Mouse (Mus musculus) kidney, postnatal 0 days (tissue): ENCODE results near the gene Pbx1. TPM values are rescaled to one million over a fixed set of nuclear protein-coding genes. Genes with fewer than 3 reads are reported as not detected.

Experiments
- ATAC-seq: fragments of 200-750 bp; cut with Nextera tagmentation; replicated peaks from 2 replicates; pipeline ENCODE4 v1.8.0; 2017; ENCODE audit warnings: low read depth, moderate number of reproducible peaks, moderate TSS enrichment, moderate library complexity; ENCODE audit not compliant: low FRiP score
- DNase-seq: peaks from one replicate; pipeline ENCODE4 v3.0.0-alpha.2; 2016; ENCODE audit warnings: low spot score
- H3K27ac ChIP-seq: fragments of 300-500 bp; sonication (generic); 2 replicates; pipeline ENCODE4 v1.5.1; 2014; ENCODE audit warnings: mild to moderate bottlenecking
- H3K27me3 ChIP-seq: fragments of 300-500 bp; sonication (generic); 2 replicates; pipeline ENCODE4 v1.6.1; 2014; ENCODE audit warnings: low read length, mixed read lengths; ENCODE audit not compliant: insufficient read depth
- H3K36me3 ChIP-seq: fragments of 300-500 bp; sonication (generic); 2 replicates; pipeline ENCODE4 v1.6.1; 2014; ENCODE audit warnings: low read length, mixed read lengths; ENCODE audit not compliant: insufficient read depth
- H3K4me1 ChIP-seq: fragments of 300-500 bp; sonication (generic); replicated peaks from 2 replicates; pipeline ENCODE4 v1.6.1; 2014; ENCODE audit warnings: antibody characterized with exemption, low read length, mixed read lengths; ENCODE audit not compliant: insufficient read depth
- H3K4me2 ChIP-seq: fragments of 300-500 bp; sonication (generic); 2 replicates; pipeline ENCODE4 v1.6.1; 2014; ENCODE audit warnings: mild to moderate bottlenecking, low read length, moderate library complexity, mixed read lengths
- H3K4me3 ChIP-seq: fragments of 300-500 bp; sonication (generic); replicated peaks from 2 replicates; pipeline ENCODE4 v1.5.1; 2014; ENCODE audit warnings: low read depth, low read length
- H3K9ac ChIP-seq: fragments of 300-500 bp; sonication (generic); 2 replicates; pipeline ENCODE4 v1.6.1; 2014; ENCODE audit warnings: low read depth, low read length
- H3K9me3 ChIP-seq: fragments of 300-500 bp; sonication (generic); replicated peaks from 2 replicates; pipeline ENCODE4 v1.6.1; 2016; ENCODE audit warnings: low read length, inconsistent platforms, mixed read lengths
- CTCF ChIP-seq: IDR thresholded peaks from 2 replicates; pipeline ENCODE4 v1.5.1; 2016; ENCODE audit warnings: antibody characterized with exemption, low read depth, mild to moderate bottlenecking, moderate library complexity
- WGBS: fragments of 180-500 bp; shearing (Covaris S2); extraction: QIAGEN DNeasy Blood & Tissue Kit; methylation state at CpG from one replicate; pipeline ENCODE4 v1.1.7; 2014; 5-methylcytosine and 5-hydroxymethylcytosine counted together
- polyA plus RNA-seq: library from polyadenylated mRNA; unstranded; fragments of >200 nt; fragmentation: Nextera tagmentation; extraction: Ambion mirVana; gene quantifications from 2 replicates; pipeline ENCODE4 v1.2.1, GENCODE M21; 2015

Pbx1 gene
- polyA plus RNA-seq, 1 experiment from 2014 or later, result 55.7 TPM

GRCm38 (mm10) chr1:168417626-168418025 lies 14.4 kb downstream of the Pbx1 start:
- no peak for TF ChIP-seq CTCF
- Histone ChIP-seq H3K4me3 (no peak overlapping the region), H3K36me3 (peaks cover 28% of the 10 kb centered on the region), H3K27me3 (no peaks in the 10 kb centered on the region), H3K9me3 (no peaks in the 10 kb centered on the region), H3K9ac (0 out of 2 replicates have a peak overlapping the region, but pooled peaks have one; percentile 24), H3K27ac (peak overlapping the region; percentile 27; the same call in 1 of the 2 replicates), H3K4me1 (peaks cover 42% of the 10 kb centered on the region), H3K4me2 (no peak overlapping the region)
- DNase-seq (no peak), ATAC-seq (no peak)
- WGBS, result 45% methylated on average over 6 of the region's 6 CpGs

DNA sequence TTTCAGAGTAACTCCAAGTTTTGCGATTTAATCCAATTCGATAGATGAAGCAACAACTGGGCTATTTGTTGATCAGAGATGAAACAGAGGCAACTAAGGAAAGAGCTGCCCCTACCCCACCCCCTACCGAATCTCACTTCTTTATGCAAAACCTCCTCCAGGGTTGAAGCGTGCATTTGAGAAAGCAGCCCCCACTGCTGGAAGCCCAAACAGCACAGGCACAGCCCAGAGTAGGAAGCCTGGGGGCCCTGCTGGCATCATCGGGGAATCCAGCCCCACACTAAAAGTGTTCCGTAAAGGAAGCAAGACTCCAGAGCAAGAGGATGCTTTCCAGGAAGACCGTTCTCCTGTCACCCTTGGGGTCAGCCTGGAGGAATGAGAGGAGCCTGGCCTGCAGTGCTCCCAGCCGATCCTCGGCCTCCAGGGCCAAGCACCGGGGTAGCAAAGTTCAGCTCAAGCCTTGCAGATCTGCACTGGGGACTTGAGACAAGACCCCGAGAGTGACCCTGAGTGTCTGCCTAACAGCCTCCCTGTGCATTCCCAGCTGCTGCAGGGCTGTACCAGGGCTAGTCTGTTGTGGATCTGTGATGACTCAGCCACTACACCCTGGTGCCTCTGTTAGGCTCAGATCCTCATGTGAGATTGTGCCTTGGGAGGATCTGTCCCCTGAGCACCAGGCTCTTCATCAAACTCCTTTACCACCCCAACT lies 15.2 kb downstream of the Pbx1 start:
- DNase-seq (peak; percentile 69), ATAC-seq (peak; percentile 63; the same call in 1 of the 2 replicates)
- no peak overlapping the region for H3K4me3 ChIP-seq
- WGBS, result 15% methylated on average over 11 of the region's 11 CpGs
- no peak for TF ChIP-seq CTCF
- H3K4me2 ChIP-seq, result peak overlapping the region; percentile 23; the same call in 1 of the 2 replicates
- H3K9me3 ChIP-seq, result no peaks in the 10 kb centered on the region
- H3K9ac ChIP-seq, result peak overlapping the region; percentile 37; the same call in 1 of the 2 replicates
- H3K27ac ChIP-seq, result peak overlapping the region; percentile 27; the same call in 1 of the 2 replicates
- no peaks in the 10 kb centered on the region for H3K27me3 ChIP-seq
- H3K4me1 ChIP-seq, result peaks cover 38% of the 10 kb centered on the region
- H3K36me3 ChIP-seq, result peaks cover 24% of the 10 kb centered on the region

- Histone ChIP-seq H3K9me3 (no peaks in the 10 kb centered on the region), H3K9ac (no peak overlapping the region), H3K4me2 (peak overlapping the region; percentile 13; the same call in 1 of the 2 replicates), H3K27me3 (no peaks in the 10 kb centered on the region), H3K27ac (peak overlapping the region; percentile 42; the same call in 1 of the 2 replicates), H3K36me3 (peaks cover 21% of the 10 kb centered on the region), H3K4me3 (no peak overlapping the region), H3K4me1 (peaks cover 25% of the 10 kb centered on the region)
- peak; percentile 83 for DNase-seq
- TF ChIP-seq CTCF, result no peak
- 17% methylated on average over 10 of the region's 10 CpGs for WGBS
- ATAC-seq, result peak; percentile 57
These were observed 21.5 kb downstream of the Pbx1 start for GRCm38 (mm10) chr1:168410611-168411010.

DNA sequence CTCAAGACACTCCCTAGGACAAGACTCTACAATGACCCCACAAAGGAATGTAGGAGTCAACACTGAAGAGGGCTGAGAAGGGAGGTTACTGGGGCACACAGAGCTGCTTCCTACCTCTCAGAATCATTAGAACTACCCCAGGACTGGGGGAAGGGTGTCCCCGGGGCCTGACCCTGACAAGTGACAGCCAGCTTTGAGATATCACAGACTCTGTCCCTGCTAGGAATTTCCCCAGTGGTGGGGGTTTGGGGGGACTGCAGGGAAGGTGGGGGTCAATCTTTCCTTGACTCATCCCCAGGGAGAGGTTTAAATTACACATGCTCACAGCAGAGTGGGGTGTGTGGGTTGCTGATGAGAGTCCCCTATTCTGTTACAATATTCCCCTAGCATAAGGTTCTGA lies 22.0 kb downstream of the Pbx1 start:
- TF ChIP-seq CTCF, result no peak
- Histone ChIP-seq H3K4me1 (peaks cover 24% of the 10 kb centered on the region), H3K9ac (no peak overlapping the region), H3K4me3 (no peak overlapping the region), H3K36me3 (peaks cover 21% of the 10 kb centered on the region), H3K27ac (peak overlapping the region; percentile 42; the same call in 1 of the 2 replicates), H3K27me3 (no peaks in the 10 kb centered on the region), H3K4me2 (no peak overlapping the region), H3K9me3 (no peaks in the 10 kb centered on the region)
- DNase-seq (peak; percentile 78), ATAC-seq (peak; percentile 59)
- WGBS, result 19% methylated on average over 1 of the region's 1 CpGs

DNA sequence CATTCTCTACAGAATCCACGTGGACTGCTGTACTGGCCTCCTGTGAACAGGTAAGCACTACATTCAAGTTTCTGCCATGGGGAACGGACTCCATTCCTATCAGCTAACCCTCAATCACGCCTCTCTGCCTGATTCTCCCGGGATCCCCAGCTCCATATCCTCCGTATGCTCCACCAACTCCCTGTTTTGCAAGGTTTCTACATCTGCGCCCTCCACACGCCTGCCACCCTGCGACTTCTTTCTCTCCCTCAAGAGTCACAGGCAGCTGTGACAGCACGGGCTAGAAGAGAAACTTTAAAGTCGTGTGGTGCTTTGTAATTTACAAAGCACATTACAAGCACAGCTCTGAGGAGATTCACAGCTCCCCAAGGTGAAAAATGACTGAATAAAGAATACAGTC lies 23.3 kb downstream of the Pbx1 start:
- no peak for ATAC-seq
- H3K4me3 ChIP-seq, result no peak overlapping the region
- no peak overlapping the region for H3K9ac ChIP-seq
- WGBS, result 48% methylated on average over 10 of the region's 10 CpGs
- H3K27ac ChIP-seq, result no peak overlapping the region; the same call in 1 of the 2 replicates
- H3K36me3 ChIP-seq, result peaks cover 14% of the 10 kb centered on the region; the same call in 1 of the 2 replicates
- DNase-seq, result no peak
- no peaks in the 10 kb centered on the region for H3K27me3 ChIP-seq
- no peak for TF ChIP-seq CTCF
- H3K4me2 ChIP-seq, result no peak overlapping the region
- H3K9me3 ChIP-seq, result no peaks in the 10 kb centered on the region
- peaks cover 18% of the 10 kb centered on the region for H3K4me1 ChIP-seq

DNA sequence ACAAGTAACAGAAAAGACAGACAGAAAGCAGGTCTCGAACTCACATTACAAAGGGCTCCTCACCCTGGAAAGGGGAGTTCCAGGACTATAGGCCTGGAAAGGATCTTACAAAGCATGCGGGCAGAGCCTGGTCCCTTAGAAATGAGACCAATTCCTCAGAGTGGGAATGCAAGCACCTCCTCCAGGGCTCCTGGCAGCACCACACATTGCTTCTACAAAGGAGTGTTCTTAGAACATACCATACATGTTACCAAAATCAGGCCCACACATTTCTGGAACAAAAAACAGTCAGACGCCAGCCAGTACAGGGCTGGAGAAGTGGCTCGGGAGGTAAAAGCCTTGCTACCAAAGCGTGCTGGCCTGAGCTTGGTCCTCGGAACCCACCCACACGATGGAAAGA lies 24.1 kb downstream of the Pbx1 start:
- no peak for ATAC-seq
- TF ChIP-seq CTCF, result no peak
- H3K4me3 ChIP-seq, result no peak overlapping the region
- DNase-seq, result peak; percentile 22
- H3K9ac ChIP-seq, result no peak overlapping the region
- 64% methylated on average over 7 of the region's 7 CpGs for WGBS
- H3K36me3 ChIP-seq, result peaks cover 9% of the 10 kb centered on the region; the same call in 1 of the 2 replicates
- peaks cover 23% of the 10 kb centered on the region for H3K4me1 ChIP-seq
- no peaks in the 10 kb centered on the region for H3K27me3 ChIP-seq
- H3K9me3 ChIP-seq, result no peaks in the 10 kb centered on the region
- H3K4me2 ChIP-seq, result no peak overlapping the region
- no peak overlapping the region for H3K27ac ChIP-seq
